Mouse (Mus musculus) cerebellum, adult 2 months (tissue): ENCODE measurements around the gene Ntpcr.

Experiments
- CTCF ChIP-seq: fragments of 200-500 bp; IDR thresholded peaks from 2 replicates; pipeline ENCODE4 v1.5.1; 2011; ENCODE audit warnings: low read depth, mild to moderate bottlenecking, control low read depth, low read length, moderate library complexity, borderline replicate concordance; ENCODE audit not compliant: insufficient read depth
- POLR2A ChIP-seq: fragments of 200-500 bp; IDR thresholded peaks from 2 replicates; pipeline ENCODE4 v1.6.1; 2011; ENCODE audit warnings: low read length, control low read depth, borderline replicate concordance; ENCODE audit not compliant: insufficient read depth

- no peak for TF ChIP-seq CTCF
- no peak for TF ChIP-seq POLR2A
Observed at GRCm38 (mm10) chr8:125768079-125768478, 38.3 kb downstream of the Ntpcr start.
